Mouse (Mus musculus) hindbrain, postnatal 0 days (tissue): Measurements from ENCODE around the gene Smco1. TPM values are rescaled to one million over a fixed set of nuclear protein-coding genes. Genes with fewer than 3 reads are reported as not detected.
A peak's percentile ranks its signal among the peaks of the same experiment; 100 is the strongest.
"Not testable (repeated sequence)": the region's sequence is repeated elsewhere in the genome, so short reads cannot be mapped to it uniquely, and the experiment has no call there.

Experiments
- ATAC-seq: fragments of 200-750 bp; cut with Nextera tagmentation; 2 replicates; pipeline ENCODE4 v1.8.0; 2017; ENCODE audit warnings: mild to moderate bottlenecking, moderate TSS enrichment, moderate library complexity
- DNase-seq: peaks from one replicate; pipeline ENCODE4 v3.0.0-alpha.2; 2015; ENCODE audit warnings: low spot score
- H3K27ac ChIP-seq: fragments of 300-500 bp; sonication (generic); 2 replicates; pipeline ENCODE4 v1.5.1; 2014; ENCODE audit warnings: mild to moderate bottlenecking
- H3K27me3 ChIP-seq: fragments of 300-500 bp; sonication (generic); 2 replicates; pipeline ENCODE4 v1.6.1; 2014; ENCODE audit warnings: low read length, mixed read lengths; ENCODE audit not compliant: insufficient read depth
- H3K36me3 ChIP-seq: fragments of 300-500 bp; sonication (generic); 2 replicates; pipeline ENCODE4 v1.6.1; 2014; ENCODE audit warnings: low read length, mixed read lengths; ENCODE audit not compliant: insufficient read depth
- H3K4me1 ChIP-seq: fragments of 300-500 bp; sonication (generic); 2 replicates; pipeline ENCODE4 v1.6.1; 2014; ENCODE audit warnings: antibody characterized with exemption, low read length, mixed read lengths; ENCODE audit not compliant: insufficient read depth
- H3K4me2 ChIP-seq: fragments of 300-500 bp; sonication (generic); 2 replicates; pipeline ENCODE4 v1.6.1; 2014; ENCODE audit warnings: low read depth, mild to moderate bottlenecking, low read length, moderate library complexity, mixed read lengths
- H3K4me3 ChIP-seq: fragments of 300-500 bp; sonication (generic); 2 replicates; pipeline ENCODE4 v1.5.1; 2014; ENCODE audit warnings: low read length
- H3K9ac ChIP-seq: fragments of 300-500 bp; sonication (generic); replicated peaks from 2 replicates; pipeline ENCODE4 v1.6.1; 2014; ENCODE audit warnings: mild to moderate bottlenecking, low read length, moderate library complexity, mixed read lengths
- H3K9me3 ChIP-seq: fragments of 300-500 bp; sonication (generic); 2 replicates; pipeline ENCODE4 v1.6.1; 2016; ENCODE audit warnings: low read length, mixed read lengths
- CTCF ChIP-seq: IDR thresholded peaks from 2 replicates; pipeline ENCODE4 v1.5.1; 2016; ENCODE audit warnings: antibody characterized with exemption, control low read depth, low read depth
- WGBS: fragments of 180-500 bp; shearing (Covaris S2); extraction: QIAGEN DNeasy Blood & Tissue Kit; methylation state at CpG from one replicate; pipeline ENCODE4 v1.1.7; 2014; 5-methylcytosine and 5-hydroxymethylcytosine counted together
- polyA plus RNA-seq: library from polyadenylated mRNA; unstranded; fragments of >200 nt; fragmentation: Nextera tagmentation; extraction: Ambion mirVana; gene quantifications from 2 replicates; pipeline ENCODE4 v1.2.1, GENCODE M21; 2015
- total RNA-seq: library from RNA; depleted of rRNA; stranded (reverse); fragments of >200 nt; gene quantifications from 2 replicates; pipeline ENCODE4 v1.2.3, GENCODE M21; 2014

The Smco1 gene
- total and polyA plus RNA-seq, 2 experiments from 2014 or later: 0.10 TPM; not detected in 1

GRCm38 (mm10) chr16:32243901-32244300, 27.4 kb upstream of the Smco1 start:
- no peak for DNase-seq
- Histone ChIP-seq H3K27ac (no peak overlapping the region), H3K4me1 (peaks cover 7% of the 10 kb centered on the region), H3K27me3 (no peaks in the 10 kb centered on the region), H3K4me3 (no peak overlapping the region), H3K36me3 (no peaks in the 10 kb centered on the region), H3K9ac (no peak overlapping the region), H3K9me3 (no peaks in the 10 kb centered on the region), H3K4me2 (no peak overlapping the region)
- ATAC-seq: no peak
- TF ChIP-seq CTCF: no peak
- 78% methylated on average over 3 of the region's 3 CpGs for WGBS

GRCm38 (mm10) chr16:32246351-32246791, 24.9 kb upstream of the Smco1 start:
- ATAC-seq: peak; percentile 31; the same call in 1 of the 2 replicates
- Histone ChIP-seq H3K4me1 (peaks cover 7% of the 10 kb centered on the region), H3K9ac (peak overlapping the region; percentile 91), H3K4me3 (peak overlapping the region; percentile 91), H3K27ac (peak overlapping the region; percentile 91), H3K9me3 (no peaks in the 10 kb centered on the region), H3K4me2 (peak overlapping the region; percentile 62), H3K36me3 (no peaks in the 10 kb centered on the region), H3K27me3 (no peaks in the 10 kb centered on the region)
- TF ChIP-seq CTCF: no peak
- 5% methylated on average over 39 of the region's 41 CpGs for WGBS
- no peak for DNase-seq

- H3K4me2 ChIP-seq: peak within 1 kb of the TSS; percentile 81
- H3K4me3 ChIP-seq: peak within 1 kb of the TSS; percentile 91
- peak within 1 kb of the TSS; percentile 91 for H3K27ac ChIP-seq
- H3K27me3 ChIP-seq: no peaks in the 10 kb centered on the region
- DNase-seq: peak; percentile 97
- TF ChIP-seq CTCF: no peak
- peak within 1 kb of the TSS; percentile 91 for H3K9ac ChIP-seq
- no peaks in the 10 kb centered on the region for H3K9me3 ChIP-seq
- no peaks in the 10 kb centered on the region for H3K36me3 ChIP-seq
- peak; percentile 100 for ATAC-seq
- WGBS: 0% methylated on average over 47 of the region's 48 CpGs
- H3K4me1 ChIP-seq: peaks cover 7% of the 10 kb centered on the region
Observed at GRCm38 (mm10) chr16:32246952-32247370, 24.3 kb upstream of the Smco1 start, which contains the start of the genes Fbxo45 and Wdr53. Gene Fbxo45, minus strand, starts transcription at chr16:32247158. Gene Wdr53, plus strand, starts transcription at chr16:32247227.

- not testable (repeated sequence) for H3K4me2 ChIP-seq, DNase-seq, H3K27ac ChIP-seq, H3K4me1 ChIP-seq, H3K4me3 ChIP-seq, H3K36me3 ChIP-seq, ATAC-seq, H3K9ac ChIP-seq, H3K9me3 ChIP-seq, H3K27me3 ChIP-seq
- 86% methylated on average over 2 of the region's 2 CpGs for WGBS
- TF ChIP-seq CTCF: 0 out of 2 replicates have a peak, but pooled peaks have one; percentile 19
Observed at GRCm38 (mm10) chr16:32264225-32264624, 7.0 kb upstream of the Smco1 start.

GRCm38 (mm10) chr16:32273338-32273737, 2.1 kb downstream of the Smco1 start:
- 56% methylated on average over 9 of the region's 9 CpGs for WGBS
- Histone ChIP-seq H3K4me1 (peaks cover 4% of the 10 kb centered on the region; the same call in 1 of the 2 replicates), H3K4me2 (no peak overlapping the region), H3K9me3 (no peaks in the 10 kb centered on the region), H3K9ac (no peak overlapping the region), H3K27me3 (no peaks in the 10 kb centered on the region), H3K4me3 (no peak overlapping the region), H3K27ac (no peak overlapping the region), H3K36me3 (no peaks in the 10 kb centered on the region)
- TF ChIP-seq CTCF: peak; percentile 61
- DNase-seq (no peak), ATAC-seq (no peak)

- DNase-seq: no peak
- peaks cover 7% of the 10 kb centered on the region; the same call in 1 of the 2 replicates for H3K4me1 ChIP-seq
- H3K9ac ChIP-seq: no peak overlapping the region
- 93% methylated on average over 6 of the region's 6 CpGs for WGBS
- H3K4me2 ChIP-seq: no peak overlapping the region
- TF ChIP-seq CTCF: no peak
- H3K27ac ChIP-seq: no peak overlapping the region
- H3K36me3 ChIP-seq: no peaks in the 10 kb centered on the region
- ATAC-seq: no peak
- no peak overlapping the region for H3K4me3 ChIP-seq
- no peaks in the 10 kb centered on the region for H3K9me3 ChIP-seq
- H3K27me3 ChIP-seq: no peaks in the 10 kb centered on the region
Observed at GRCm38 (mm10) chr16:32275041-32275440, 3.8 kb downstream of the Smco1 start.

GRCm38 (mm10) chr16:32275830-32276229, 4.6 kb downstream of the Smco1 start:
- whole genome bisulfite sequencing: 73% methylated on average over 1 of the region's 1 CpGs
- Histone ChIP-seq H3K9ac (no peak overlapping the region), H3K4me3 (no peak overlapping the region), H3K27me3 (no peaks in the 10 kb centered on the region), H3K4me1 (peaks cover 7% of the 10 kb centered on the region; the same call in 1 of the 2 replicates), H3K4me2 (no peak overlapping the region), H3K27ac (no peak overlapping the region), H3K36me3 (no peaks in the 10 kb centered on the region), H3K9me3 (no peaks in the 10 kb centered on the region)
- no peak for TF ChIP-seq CTCF
- ATAC-seq (no peak), DNase-seq (no peak)
